Mouse (Mus musculus): ENCODE data around the gene Plaa. TPM values are rescaled to one million over a fixed set of nuclear protein-coding genes. Genes with fewer than 3 reads are reported as not detected.
"Not testable (repeated sequence)": the region's sequence is repeated elsewhere in the genome, so short reads cannot be mapped to it uniquely, and the experiment has no call there.

Plaa gene
- polyA plus RNA-seq (2014; fragmentation: Nextera tagmentation; extraction: Ambion mirVana) = 96.4 and 97.7 TPM in 2 replicates

GRCm38 (mm10) chr4:94603031-94603629 is at the start of gene Plaa:
Gene Plaa, minus strand, starts transcription at chr4:94603244.
- H3K4me1 ChIP-seq (replicated peaks; ENCODE audit: control insufficient read depth, insufficient read depth, low read length) = no peaks in the 10 kb centered on the region
- ATAC-seq (ENCODE audit: low FRiP score) (peak; percentile 100), DNase-seq (ENCODE audit: low spot score) (peak; percentile 95)
- peak within 1 kb of the TSS; percentile 88 for H3K4me3 ChIP-seq (ENCODE audit: low read depth, low read length)
- no peaks in the 10 kb centered on the region for H3K36me3 ChIP-seq (ENCODE audit: control insufficient read depth, insufficient read depth, low read length)
- WGBS = under 1% methylated on average over 51 of the region's 61 CpGs
- H3K27ac ChIP-seq (ENCODE audit: low read depth, low read length) = peak within 1 kb of the TSS; percentile 84
- H3K27me3 ChIP-seq (ENCODE audit: control insufficient read depth, insufficient read depth, low read length) = no peaks in the 10 kb centered on the region
- H3K9ac ChIP-seq (ENCODE audit: low read depth, low read length) = peak within 1 kb of the TSS; percentile 95
- peak within 1 kb of the TSS; percentile 64 for H3K4me2 ChIP-seq (replicated peaks; ENCODE audit: low read depth, low read length)
- H3K9me3 ChIP-seq (ENCODE audit: control insufficient read depth, low read length) = no peaks in the 10 kb centered on the region

GRCm38 (mm10) chr4:94650426-94651175 is 47.6 kb upstream of the Plaa start:
- H3K4me2 ChIP-seq (replicated peaks; ENCODE audit: low read depth, low read length); H3K36me3 ChIP-seq (ENCODE audit: control insufficient read depth, insufficient read depth, low read length); H3K4me3 ChIP-seq (ENCODE audit: low read depth, low read length); H3K4me1 ChIP-seq (replicated peaks; ENCODE audit: control insufficient read depth, insufficient read depth, low read length); H3K27me3 ChIP-seq (ENCODE audit: control insufficient read depth, insufficient read depth, low read length); DNase-seq (ENCODE audit: low spot score); H3K27ac ChIP-seq (ENCODE audit: low read depth, low read length); H3K9ac ChIP-seq (ENCODE audit: low read depth, low read length); H3K9me3 ChIP-seq (ENCODE audit: control insufficient read depth, low read length); ATAC-seq (ENCODE audit: low FRiP score): not testable (repeated sequence)
- 95% methylated on average over 5 of the region's 5 CpGs for WGBS

DNA sequence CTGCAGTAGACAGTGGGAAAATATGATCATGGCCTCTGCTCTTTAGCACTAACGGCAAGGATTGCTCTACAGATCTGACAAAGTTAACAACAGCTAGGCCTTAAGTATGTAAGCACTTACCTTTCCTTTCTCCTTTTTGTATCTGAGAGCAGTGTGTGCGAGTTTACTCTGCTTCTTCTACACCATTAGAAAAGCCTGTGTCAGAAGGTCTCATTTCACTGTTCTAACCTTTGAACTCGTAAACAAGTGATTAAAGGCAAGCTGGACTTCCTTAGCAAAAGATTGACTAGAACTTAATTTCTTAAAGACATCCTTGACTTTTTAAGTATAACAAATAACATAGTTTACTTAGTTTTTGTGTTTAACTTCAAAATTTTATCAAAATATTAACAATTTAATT is 46.9 kb upstream of the Plaa start, which contains the start of gene Lrrc19:
TSS of gene Lrrc19 (minus strand) at position 225 of the 400 bp plus-strand sequence.
- no peak for DNase-seq (ENCODE audit: low spot score)
- 85% methylated on average over 3 of the region's 3 CpGs for WGBS
- ATAC-seq (ENCODE audit: low FRiP score) = no peak
- Histone ChIP-seq H3K27ac (ENCODE audit: low read depth, low read length) (no peak within 1 kb of the TSS), H3K9ac (ENCODE audit: low read depth, low read length) (no peak within 1 kb of the TSS), H3K4me1 (replicated peaks; ENCODE audit: control insufficient read depth, insufficient read depth, low read length) (no peaks in the 10 kb centered on the region), H3K4me3 (ENCODE audit: low read depth, low read length) (no peak within 1 kb of the TSS), H3K36me3 (ENCODE audit: control insufficient read depth, insufficient read depth, low read length) (peaks cover 2% of the 10 kb centered on the region; the same call in 1 of the 2 replicates), H3K9me3 (ENCODE audit: control insufficient read depth, low read length) (no peaks in the 10 kb centered on the region), H3K27me3 (ENCODE audit: control insufficient read depth, insufficient read depth, low read length) (no peaks in the 10 kb centered on the region), H3K4me2 (replicated peaks; ENCODE audit: low read depth, low read length) (no peak within 1 kb of the TSS)

DNA sequence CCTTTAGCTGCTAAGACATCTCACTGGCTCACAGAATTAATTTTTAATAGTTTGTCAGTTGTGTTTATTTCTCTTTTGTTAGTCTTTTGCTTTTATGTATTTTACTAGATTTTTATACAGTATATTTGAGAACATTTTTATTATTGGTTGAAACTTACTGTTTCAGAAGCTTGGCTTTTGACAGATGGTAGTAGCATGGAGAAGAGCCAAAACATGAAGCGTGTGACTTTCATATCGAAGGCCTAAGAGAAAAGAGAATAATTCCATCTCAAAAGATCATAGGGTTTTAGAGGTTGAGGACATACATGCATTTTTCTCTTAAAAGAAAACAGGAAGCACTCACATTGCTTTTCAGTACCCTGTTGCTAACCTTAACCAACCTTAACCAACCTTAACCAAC is 40.1 kb upstream of the Plaa start:
- Histone ChIP-seq H3K4me3 (ENCODE audit: low read depth, low read length) (no peak overlapping the region), H3K36me3 (ENCODE audit: control insufficient read depth, insufficient read depth, low read length) (no peaks in the 10 kb centered on the region), H3K4me2 (replicated peaks; ENCODE audit: low read depth, low read length) (no peak overlapping the region), H3K4me1 (replicated peaks; ENCODE audit: control insufficient read depth, insufficient read depth, low read length) (no peaks in the 10 kb centered on the region), H3K27ac (ENCODE audit: low read depth, low read length) (no peak overlapping the region), H3K9me3 (ENCODE audit: control insufficient read depth, low read length) (no peaks in the 10 kb centered on the region), H3K27me3 (ENCODE audit: control insufficient read depth, insufficient read depth, low read length) (no peaks in the 10 kb centered on the region), H3K9ac (ENCODE audit: low read depth, low read length) (no peak overlapping the region)
- no peak for DNase-seq (ENCODE audit: low spot score)
- 96% methylated on average over 2 of the region's 2 CpGs for WGBS
- ATAC-seq (ENCODE audit: low FRiP score) = no peak

GRCm38 (mm10) chr4:94620077-94620476 is 17.0 kb upstream of the Plaa start:
- no peak overlapping the region for H3K4me2 ChIP-seq (replicated peaks; ENCODE audit: low read depth, low read length)
- H3K27me3 ChIP-seq (ENCODE audit: control insufficient read depth, insufficient read depth, low read length) = no peaks in the 10 kb centered on the region
- H3K4me3 ChIP-seq (ENCODE audit: low read depth, low read length) = no peak overlapping the region
- H3K9ac ChIP-seq (ENCODE audit: low read depth, low read length) = no peak overlapping the region
- H3K27ac ChIP-seq (ENCODE audit: low read depth, low read length) = no peak overlapping the region
- WGBS = 95% methylated on average over 2 of the region's 2 CpGs
- no peaks in the 10 kb centered on the region for H3K9me3 ChIP-seq (ENCODE audit: control insufficient read depth, low read length)
- no peaks in the 10 kb centered on the region for H3K4me1 ChIP-seq (replicated peaks; ENCODE audit: control insufficient read depth, insufficient read depth, low read length)
- no peaks in the 10 kb centered on the region for H3K36me3 ChIP-seq (ENCODE audit: control insufficient read depth, insufficient read depth, low read length)
- ATAC-seq (ENCODE audit: low FRiP score) (no peak), DNase-seq (ENCODE audit: low spot score) (no peak)

DNA sequence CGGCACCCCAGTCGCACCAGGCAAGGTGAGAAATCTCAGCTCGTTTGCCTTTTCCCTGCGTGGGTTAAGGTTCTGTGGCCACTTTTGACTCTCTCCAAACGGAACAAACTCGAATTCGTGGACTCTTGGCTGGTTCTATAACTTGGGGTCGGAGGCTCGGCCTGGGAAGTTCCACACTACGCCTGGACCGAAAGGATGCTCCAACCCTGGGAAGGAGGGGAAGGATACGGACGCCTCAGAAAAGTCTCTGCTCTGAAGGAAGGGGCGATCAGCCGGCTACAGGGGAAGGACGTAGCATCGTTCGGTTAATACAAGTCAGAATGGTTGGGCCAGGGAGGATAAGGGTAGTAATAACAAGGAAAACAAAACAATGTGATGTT is 11.6 kb upstream of the Plaa start:
- ATAC-seq (ENCODE audit: low FRiP score) (peak; percentile 85), DNase-seq (ENCODE audit: low spot score) (no peak)
- Histone ChIP-seq H3K4me3 (ENCODE audit: low read depth, low read length) (peak overlapping the region; percentile 64), H3K27me3 (ENCODE audit: control insufficient read depth, insufficient read depth, low read length) (no peaks in the 10 kb centered on the region), H3K36me3 (ENCODE audit: control insufficient read depth, insufficient read depth, low read length) (no peaks in the 10 kb centered on the region), H3K9me3 (ENCODE audit: control insufficient read depth, low read length) (no peaks in the 10 kb centered on the region), H3K4me2 (replicated peaks; ENCODE audit: low read depth, low read length) (peak overlapping the region; percentile 56), H3K4me1 (replicated peaks; ENCODE audit: control insufficient read depth, insufficient read depth, low read length) (no peaks in the 10 kb centered on the region), H3K27ac (ENCODE audit: low read depth, low read length) (peak overlapping the region; percentile 65), H3K9ac (ENCODE audit: low read depth, low read length) (peak overlapping the region; percentile 74)
- WGBS = under 1% methylated on average over 18 of the region's 18 CpGs

DNA sequence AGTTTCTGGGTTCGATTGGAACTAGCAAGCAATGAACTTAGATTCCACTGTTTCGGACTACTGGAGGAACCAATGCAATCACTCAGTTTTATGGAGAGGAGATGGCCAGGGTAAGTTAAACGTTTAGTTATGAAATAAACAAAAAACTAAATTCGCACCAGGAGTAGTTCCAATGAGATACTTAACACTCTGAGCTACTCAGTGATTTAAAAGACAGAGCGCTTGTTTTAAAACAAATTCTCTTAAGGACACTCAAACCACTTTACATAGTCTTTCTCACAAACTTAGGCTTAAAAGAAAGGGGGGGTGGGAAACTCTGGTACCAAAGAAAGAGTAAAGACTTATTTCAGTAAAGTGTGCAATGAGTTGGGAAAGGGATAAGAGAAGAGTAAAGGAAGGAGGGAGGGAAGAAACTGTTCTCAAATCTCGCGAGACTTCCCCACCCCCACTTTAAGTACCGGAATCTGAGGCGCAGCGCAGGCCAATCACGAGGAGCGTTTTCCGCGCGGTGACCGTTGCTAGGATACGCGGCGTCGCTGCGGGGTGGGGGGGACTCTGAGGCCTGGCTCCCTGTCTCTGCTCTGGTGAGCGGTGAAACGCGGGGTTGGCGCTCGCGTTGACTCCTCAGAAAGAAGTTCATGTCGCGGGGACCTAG is 11.1 kb upstream of the Plaa start, which contains the start of gene Ift74:
TSS of gene Ift74 (plus strand) at position 520 of the 655 bp plus-strand sequence.
- H3K9ac ChIP-seq (ENCODE audit: low read depth, low read length) = peak within 1 kb of the TSS; percentile 74
- no peaks in the 10 kb centered on the region for H3K4me1 ChIP-seq (replicated peaks; ENCODE audit: control insufficient read depth, insufficient read depth, low read length)
- no peaks in the 10 kb centered on the region for H3K27me3 ChIP-seq (ENCODE audit: control insufficient read depth, insufficient read depth, low read length)
- peak within 1 kb of the TSS; percentile 64 for H3K4me3 ChIP-seq (ENCODE audit: low read depth, low read length)
- 5% methylated on average over 29 of the region's 29 CpGs for WGBS
- H3K4me2 ChIP-seq (replicated peaks; ENCODE audit: low read depth, low read length) = peak within 1 kb of the TSS; percentile 56
- no peaks in the 10 kb centered on the region for H3K9me3 ChIP-seq (ENCODE audit: control insufficient read depth, low read length)
- ATAC-seq (ENCODE audit: low FRiP score) (peak; percentile 100), DNase-seq (ENCODE audit: low spot score) (peak; percentile 96)
- H3K36me3 ChIP-seq (ENCODE audit: control insufficient read depth, insufficient read depth, low read length) = no peaks in the 10 kb centered on the region
- peak within 1 kb of the TSS; percentile 65 for H3K27ac ChIP-seq (ENCODE audit: low read depth, low read length)

GRCm38 (mm10) chr4:94610339-94610738 is 7.3 kb upstream of the Plaa start:
- Histone ChIP-seq H3K9me3 (ENCODE audit: control insufficient read depth, low read length) (no peaks in the 10 kb centered on the region), H3K4me1 (replicated peaks; ENCODE audit: control insufficient read depth, insufficient read depth, low read length) (no peaks in the 10 kb centered on the region), H3K27me3 (ENCODE audit: control insufficient read depth, insufficient read depth, low read length) (no peaks in the 10 kb centered on the region), H3K36me3 (ENCODE audit: control insufficient read depth, insufficient read depth, low read length) (no peaks in the 10 kb centered on the region), H3K4me2 (replicated peaks; ENCODE audit: low read depth, low read length) (no peak overlapping the region), H3K27ac (ENCODE audit: low read depth, low read length) (no peak overlapping the region), H3K4me3 (ENCODE audit: low read depth, low read length) (no peak overlapping the region), H3K9ac (ENCODE audit: low read depth, low read length) (no peak overlapping the region)
- ATAC-seq (ENCODE audit: low FRiP score) = no peak
- no peak for DNase-seq (ENCODE audit: low spot score)
- WGBS = 98% methylated on average over 3 of the region's 3 CpGs
